Mouse (Mus musculus) ovary, postnatal 14 days (tissue): ENCODE data around the gene Gtf2i.

ENCODE experiments used
- DNase-seq: peaks from one replicate; pipeline ENCODE4 v3.0.0; 2022; ENCODE audit warnings: low spot score

Gene Gtf2i

GRCm38 (mm10) chr5:134209931-134210554, 104.5 kb downstream of the Gtf2i start:
- DNase-seq: no peak

- no peak for DNase-seq
Observed at GRCm38 (mm10) chr5:134206721-134207120, 107.8 kb downstream of the Gtf2i start.

GRCm38 (mm10) chr5:134193664-134194063, 120.9 kb downstream of the Gtf2i start:
- no peak for DNase-seq

- no peak for DNase-seq
Observed at GRCm38 (mm10) chr5:134188571-134188970, 126.0 kb downstream of the Gtf2i start.
